Mouse (Mus musculus): ENCODE measurements around the gene Entpd6. TPM values are rescaled to one million over a fixed set of nuclear protein-coding genes. Genes with fewer than 3 reads are reported as not detected.

Gene Entpd6
- total RNA-seq, 2 experiments from 2014 or later = 13.3 to 15.0 TPM

GRCm38 (mm10) chr2:150786251-150787180 lies 37.7 kb downstream of the Entpd6 start, which contains the start of gene Pygb:
TSS of gene Pygb (plus strand) at chr2:150786735.
- DNase-seq = peak; percentile 87 to 89
- intact Hi-C loops (cut with DNase I) = loop anchor here (2.0 kb wide), 1 partner anchor 38 kb away; the partner anchor contains the start of gene Entpd6

GRCm38 (mm10) chr2:150787234-150787771 lies 38.5 kb downstream of the Entpd6 start:
- intact Hi-C loops (cut with DNase I) = loop anchor here (2.0 kb wide), 1 partner anchor 39 kb away; the partner anchor contains the start of gene Entpd6
- no peak for DNase-seq

- peak; percentile 87 to 93 for DNase-seq
- intact Hi-C loops (cut with DNase I) = no loop called here
Measured at GRCm38 (mm10) chr2:150788768-150789550, 40.1 kb downstream of the Entpd6 start.

- intact Hi-C loops (cut with DNase I) = loop anchor here (5.0 kb wide), 1 partner anchor 116 kb away; no protein-coding TSS in a partner anchor
Measured at GRCm38 (mm10) chr2:150793320-150793719, 44.5 kb downstream of the Entpd6 start.

GRCm38 (mm10) chr2:150798084-150798483 lies 49.2 kb downstream of the Entpd6 start:
- intact Hi-C loops (cut with DNase I) = loop anchor here (5.0 kb wide), 1 partner anchor 204 kb away; no protein-coding TSS in a partner anchor
- DNase-seq = no peak

More at GRCm38 (mm10) chr2:150793320-150793719, 44.5 kb downstream of the Entpd6 start:
- DNase-seq = no peak

GRCm38 (mm10) chr2:150800616-150801015 lies 51.8 kb downstream of the Entpd6 start:
- no peak for DNase-seq
- intact Hi-C loops (cut with DNase I) = no loop called here

GRCm38 (mm10) chr2:150803035-150803434 lies 54.2 kb downstream of the Entpd6 start:
- peak in 1 of 2 experiments; percentile 30 for DNase-seq
- intact Hi-C loops (cut with DNase I) = no loop called here

GRCm38 (mm10) chr2:150808381-150808780 lies 59.5 kb downstream of the Entpd6 start:
- intact Hi-C loops (cut with DNase I) = no loop called here
- DNase-seq = no peak

- DNase-seq = no peak
- intact Hi-C loops (cut with DNase I) = no loop called here
Measured at GRCm38 (mm10) chr2:150808812-150809211, 60.0 kb downstream of the Entpd6 start.

- no peak for DNase-seq
- intact Hi-C loops (cut with DNase I) = no loop called here
Measured at GRCm38 (mm10) chr2:150810603-150811002, 61.8 kb downstream of the Entpd6 start.

- DNase-seq = no peak
- intact Hi-C loops (cut with DNase I) = no loop called here
Measured at GRCm38 (mm10) chr2:150812816-150813215, 64.0 kb downstream of the Entpd6 start.

- intact Hi-C loops (cut with DNase I) = no loop called here
- peak in 1 of 2 experiments; percentile 35 for DNase-seq
Measured at GRCm38 (mm10) chr2:150816676-150817402, 68.0 kb downstream of the Entpd6 start.

GRCm38 (mm10) chr2:150818742-150819141 lies 69.9 kb downstream of the Entpd6 start:
- intact Hi-C loops (cut with DNase I) = no loop called here
- no peak for DNase-seq

GRCm38 (mm10) chr2:150820720-150821119 lies 71.9 kb downstream of the Entpd6 start:
- intact Hi-C loops (cut with DNase I) = no loop called here

More at GRCm38 (mm10) chr2:150820720-150821119, 71.9 kb downstream of the Entpd6 start:
- DNase-seq = no peak

Other genes with a start within 250 kb of the Entpd6 start
- gene Cst7, start 178.6 kb upstream of the Entpd6 start, total RNA-seq (2021) = not detected
- gene Apmap, start 140.5 kb upstream of the Entpd6 start, total RNA-seq (2021) = 10 to 100 TPM; 46.6 to 48.6 TPM
- 100 to 1,000 TPM; 121 to 136 TPM for gene Acss1, start 80.5 kb upstream of the Entpd6 start, total RNA-seq (2021)
- gene Vsx1, start 59.7 kb upstream of the Entpd6 start, total RNA-seq (2021) = not detected
- gene Pygb, start 37.7 kb downstream of the Entpd6 start, total RNA-seq (2021) = 100 to 1,000 TPM; 413 to 424 TPM
- gene Abhd12, start 155.7 kb downstream of the Entpd6 start, total RNA-seq (2021) = 10 to 100 TPM; 34.9 to 39.7 TPM
- gene Gins1, start 156.4 kb downstream of the Entpd6 start, total RNA-seq (2021) = 1 to 10 TPM; 2.7 TPM

Data from heart, postnatal 14 days (tissue).